Mouse (Mus musculus) erythroblast, embryonic 14.5 days (primary cell): ENCODE measurements around the gene Mybpc3. TPM values are rescaled to one million over a fixed set of nuclear protein-coding genes. Genes with fewer than 3 reads are reported as not detected.
"Not testable (repeated sequence)": the region's sequence is repeated elsewhere in the genome, so short reads cannot be mapped to it uniquely, and the experiment has no call there.

Source experiments
- H3K27me3 ChIP-seq: 2 replicates; pipeline ENCODE4 v1.6.1; 2012; ENCODE audit warnings: inconsistent platforms; ENCODE audit not compliant: control insufficient read depth
- H3K36me3 ChIP-seq: 2 replicates; pipeline ENCODE4 v1.6.1; 2012; ENCODE audit warnings: mild to moderate bottlenecking, inconsistent platforms; ENCODE audit not compliant: control insufficient read depth
- H3K4me1 ChIP-seq: 2 replicates; pipeline ENCODE4 v1.6.1; 2012; ENCODE audit warnings: inconsistent platforms; ENCODE audit not compliant: control insufficient read depth
- H3K4me3 ChIP-seq: replicated peaks from 2 replicates; pipeline ENCODE3; 2012; ENCODE audit warnings: moderate library complexity, mild to moderate bottlenecking, inconsistent platforms
- H3K9me3 ChIP-seq: 2 replicates; pipeline ENCODE4 v1.6.1; 2012; ENCODE audit warnings: low read length, inconsistent platforms, mixed read lengths; ENCODE audit not compliant: control insufficient read depth
- GATA1 ChIP-seq: IDR thresholded peaks from 2 replicates; pipeline ENCODE4 v1.6.1; 2012; ENCODE audit warnings: low read length, inconsistent platforms, mixed read lengths
- TAL1 ChIP-seq: IDR thresholded peaks from 3 replicates; pipeline ENCODE4 v1.6.1; 2012; ENCODE audit warnings: low read length, inconsistent platforms, mixed read lengths
- polyA plus RNA-seq: library from polyadenylated mRNA; stranded (reverse); fragments of >175 nt; gene quantifications from 2 replicates; pipeline ENCODE4 v1.2.3, GENCODE M21; 2012

Mybpc3 gene
- polyA plus RNA-seq, 1 experiment: not detected

GRCm38 (mm10) chr2:91101124-91101740 is 16.7 kb upstream of the Mybpc3 start:
- H3K27me3 ChIP-seq: peaks cover 6% of the 10 kb centered on the region
- no peaks in the 10 kb centered on the region for H3K9me3 ChIP-seq
- H3K36me3 ChIP-seq: no peaks in the 10 kb centered on the region
- TF ChIP-seq GATA1 (no peak), TAL1 (no peak)
- H3K4me3 ChIP-seq: no peak overlapping the region
- peaks cover 54% of the 10 kb centered on the region for H3K4me1 ChIP-seq

- no peaks in the 10 kb centered on the region for H3K9me3 ChIP-seq
- no peak for TF ChIP-seq TAL1
- TF ChIP-seq GATA1: no peak
- no peaks in the 10 kb centered on the region for H3K27me3 ChIP-seq
- H3K4me3 ChIP-seq: no peak overlapping the region
- no peaks in the 10 kb centered on the region for H3K36me3 ChIP-seq
- peaks cover 63% of the 10 kb centered on the region for H3K4me1 ChIP-seq
These were observed 9.8 kb upstream of the Mybpc3 start for GRCm38 (mm10) chr2:91108156-91108555.

- TF ChIP-seq TAL1: no peak
- TF ChIP-seq GATA1: no peak
- H3K9me3 ChIP-seq: no peaks in the 10 kb centered on the region
- no peak overlapping the region for H3K4me3 ChIP-seq
- no peaks in the 10 kb centered on the region for H3K27me3 ChIP-seq
- peaks cover 63% of the 10 kb centered on the region for H3K4me1 ChIP-seq
- no peaks in the 10 kb centered on the region for H3K36me3 ChIP-seq
These were observed 8.7 kb upstream of the Mybpc3 start for GRCm38 (mm10) chr2:91109241-91109640.

GRCm38 (mm10) chr2:91109807-91110385 is 8.0 kb upstream of the Mybpc3 start:
- Histone ChIP-seq H3K36me3 (no peaks in the 10 kb centered on the region), H3K27me3 (no peaks in the 10 kb centered on the region), H3K4me3 (no peak overlapping the region), H3K9me3 (no peaks in the 10 kb centered on the region), H3K4me1 (peaks cover 66% of the 10 kb centered on the region)
- TF ChIP-seq TAL1 (no peak), GATA1 (no peak)

- no peaks in the 10 kb centered on the region for H3K9me3 ChIP-seq
- no peaks in the 10 kb centered on the region for H3K27me3 ChIP-seq
- peaks cover 66% of the 10 kb centered on the region for H3K4me1 ChIP-seq
- no peaks in the 10 kb centered on the region for H3K36me3 ChIP-seq
- no peak for TF ChIP-seq GATA1
- no peak for TF ChIP-seq TAL1
- H3K4me3 ChIP-seq: no peak overlapping the region
These were observed 7.5 kb upstream of the Mybpc3 start for GRCm38 (mm10) chr2:91110429-91110828.

- H3K36me3 ChIP-seq, H3K4me3 ChIP-seq, H3K9me3 ChIP-seq, H3K27me3 ChIP-seq: not testable (repeated sequence)
- peaks cover 54% of the 10 kb centered on the region for H3K4me1 ChIP-seq
These were observed 6.1 kb upstream of the Mybpc3 start for GRCm38 (mm10) chr2:91111832-91112231.

GRCm38 (mm10) chr2:91112491-91112890 is 5.5 kb upstream of the Mybpc3 start:
- no peak for TF ChIP-seq TAL1
- Histone ChIP-seq H3K36me3 (no peaks in the 10 kb centered on the region), H3K9me3 (no peaks in the 10 kb centered on the region), H3K4me3 (no peak overlapping the region), H3K27me3 (no peaks in the 10 kb centered on the region), H3K4me1 (peaks cover 48% of the 10 kb centered on the region)

GRCm38 (mm10) chr2:91113334-91113733 is 4.6 kb upstream of the Mybpc3 start:
- H3K4me3 ChIP-seq: no peak overlapping the region
- no peak for TF ChIP-seq GATA1
- H3K27me3 ChIP-seq: no peaks in the 10 kb centered on the region
- H3K9me3 ChIP-seq: no peaks in the 10 kb centered on the region
- no peaks in the 10 kb centered on the region for H3K36me3 ChIP-seq
- H3K4me1 ChIP-seq: peaks cover 39% of the 10 kb centered on the region

GRCm38 (mm10) chr2:91113852-91114251 is 4.1 kb upstream of the Mybpc3 start:
- Histone ChIP-seq H3K4me3 (no peak overlapping the region), H3K27me3 (no peaks in the 10 kb centered on the region), H3K36me3 (no peaks in the 10 kb centered on the region), H3K4me1 (peaks cover 38% of the 10 kb centered on the region), H3K9me3 (no peaks in the 10 kb centered on the region)
- no peak for TF ChIP-seq TAL1
